Mouse (Mus musculus) sigmoid colon, adult 10 weeks (tissue): ENCODE data around the gene Noct. TPM values are rescaled to one million over a fixed set of nuclear protein-coding genes. Genes with fewer than 3 reads are reported as not detected.

Experiments used
- polyA plus RNA-seq: library from polyadenylated mRNA; stranded (reverse); fragments of 350-450 nt; fragmentation: Illumina TruSeq; extraction: RNeasy Lipid Tissue Mini Kit (QIAGEN cat#74804); gene quantifications from one replicate; pipeline ENCODE4 v1.2.3, GENCODE M21; 2014; ENCODE audit warnings: low read depth, low replicate concordance

The Noct gene
- 110 TPM for polyA plus RNA-seq

DNA sequence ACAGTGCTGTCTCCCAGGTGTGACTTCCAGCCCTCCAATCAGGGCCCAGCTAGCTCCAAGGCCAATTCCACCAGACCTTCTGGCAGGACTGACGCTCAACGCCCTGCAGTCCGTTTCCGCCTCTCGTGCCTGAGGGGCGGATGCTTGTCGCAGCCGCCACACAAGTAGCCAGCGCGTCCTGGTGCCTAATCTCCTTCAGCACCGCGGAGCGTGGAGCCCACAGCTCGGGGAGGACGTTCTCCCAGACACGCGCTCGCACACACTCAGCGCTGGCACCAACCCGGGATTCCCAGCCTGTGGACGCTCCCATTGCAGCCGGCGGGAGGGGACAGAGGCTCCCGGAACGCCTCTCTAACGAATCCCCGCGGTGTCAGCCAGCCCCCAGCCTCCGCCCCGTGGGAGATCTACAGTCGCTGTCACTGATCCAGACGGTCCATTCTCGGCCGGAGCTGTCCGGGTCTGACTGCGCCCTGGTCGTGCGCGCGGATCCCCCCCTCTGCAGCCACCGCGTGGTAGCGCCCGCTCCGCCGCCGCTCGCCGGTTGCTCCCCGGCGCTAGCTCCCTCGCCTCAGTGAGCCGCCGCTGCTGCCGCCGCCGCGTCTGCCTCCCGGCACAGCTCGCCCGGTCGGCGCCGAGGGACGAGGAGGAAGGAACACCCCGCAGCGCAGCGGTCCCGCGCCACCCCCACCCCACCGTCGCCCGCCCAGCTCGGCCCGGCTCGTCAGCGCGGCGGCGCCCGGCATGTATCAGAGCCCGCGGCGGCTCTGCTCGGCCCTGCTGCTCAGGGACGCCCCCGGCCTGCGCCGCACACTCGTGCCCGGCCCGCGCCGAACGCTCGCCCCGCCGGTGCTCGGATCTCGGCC is at the start of gene Noct:
Gene Noct (plus strand): TSS at position 85 of the 863 bp plus-strand sequence.

Other genes starting within 250 kb of the Noct start
- gene Elf2, start 116.2 kb downstream of the Noct start, polyA plus RNA-seq = 66.0 TPM
- 1.2 TPM for gene Mgarp, start 172.3 kb downstream of the Noct start, polyA plus RNA-seq
- 451 TPM for gene Ndufc1, start 184.5 kb downstream of the Noct start, polyA plus RNA-seq
- gene Naa15, start 190.7 kb downstream of the Noct start, polyA plus RNA-seq = 190 TPM